Mouse (Mus musculus): ENCODE data around the gene Ccser1. TPM values are rescaled to one million over a fixed set of nuclear protein-coding genes. Genes with fewer than 3 reads are reported as not detected.

The Ccser1 gene
- polyA plus RNA-seq, 1 experiment from 2014 or later = 6.6 TPM

GRCm38 (mm10) chr6:61430881-61431725 is 251.0 kb downstream of the Ccser1 start:
- Histone ChIP-seq H3K4me3 (ENCODE audit: low read depth, low read length) (no peak overlapping the region), H3K4me2 (replicated peaks; ENCODE audit: low read depth) (no peak overlapping the region), H3K4me1 (replicated peaks; ENCODE audit: control insufficient read depth, insufficient read depth, low read length) (no peaks in the 10 kb centered on the region; the same call in 1 of the 2 replicates), H3K36me3 (ENCODE audit: control insufficient read depth, insufficient read depth) (no peaks in the 10 kb centered on the region), H3K9me3 (ENCODE audit: control insufficient read depth) (no peaks in the 10 kb centered on the region), H3K9ac (ENCODE audit: low read depth, low read length) (no peak overlapping the region), H3K27ac (ENCODE audit: low read depth, low read length) (no peak overlapping the region), H3K27me3 (replicated peaks; ENCODE audit: control insufficient read depth, insufficient read depth, low read length) (no peaks in the 10 kb centered on the region)
- 41% methylated on average over 5 of the region's 5 CpGs for WGBS
- no peak for ATAC-seq
- no peak for TF ChIP-seq CTCF (IDR thresholded peaks at IDR 0.05; ENCODE audit: low read depth)

- Histone ChIP-seq H3K4me3 (ENCODE audit: low read depth, low read length) (no peak overlapping the region), H3K9ac (ENCODE audit: low read depth, low read length) (no peak overlapping the region), H3K4me1 (replicated peaks; ENCODE audit: control insufficient read depth, insufficient read depth, low read length) (no peaks in the 10 kb centered on the region; the same call in 1 of the 2 replicates), H3K4me2 (replicated peaks; ENCODE audit: low read depth) (no peak overlapping the region), H3K27ac (ENCODE audit: low read depth, low read length) (no peak overlapping the region), H3K36me3 (ENCODE audit: control insufficient read depth, insufficient read depth) (no peaks in the 10 kb centered on the region), H3K9me3 (ENCODE audit: control insufficient read depth) (no peaks in the 10 kb centered on the region), H3K27me3 (replicated peaks; ENCODE audit: control insufficient read depth, insufficient read depth, low read length) (no peaks in the 10 kb centered on the region)
- no peak for TF ChIP-seq CTCF (IDR thresholded peaks at IDR 0.05; ENCODE audit: low read depth)
- WGBS = 79% methylated on average over 2 of the region's 2 CpGs
- ATAC-seq = no peak
Measured at GRCm38 (mm10) chr6:61431726-61431984, 251.5 kb downstream of the Ccser1 start.

- H3K36me3 ChIP-seq (ENCODE audit: control insufficient read depth, insufficient read depth) = no peaks in the 10 kb centered on the region
- H3K9me3 ChIP-seq (ENCODE audit: control insufficient read depth) = no peaks in the 10 kb centered on the region
- ATAC-seq = no peak
- H3K4me3 ChIP-seq (ENCODE audit: low read depth, low read length) = no peak overlapping the region
- no peak overlapping the region for H3K9ac ChIP-seq (ENCODE audit: low read depth, low read length)
- H3K27me3 ChIP-seq (replicated peaks; ENCODE audit: control insufficient read depth, insufficient read depth, low read length) = no peaks in the 10 kb centered on the region
- WGBS = 63% methylated on average over 3 of the region's 3 CpGs
- H3K27ac ChIP-seq (ENCODE audit: low read depth, low read length) = no peak overlapping the region
- no peak overlapping the region for H3K4me2 ChIP-seq (replicated peaks; ENCODE audit: low read depth)
- TF ChIP-seq CTCF (IDR thresholded peaks at IDR 0.05; ENCODE audit: low read depth) = no peak
- H3K4me1 ChIP-seq (replicated peaks; ENCODE audit: control insufficient read depth, insufficient read depth, low read length) = no peaks in the 10 kb centered on the region; the same call in 1 of the 2 replicates
Measured at GRCm38 (mm10) chr6:61432167-61432566, 252.0 kb downstream of the Ccser1 start.

GRCm38 (mm10) chr6:61432703-61433102 is 252.6 kb downstream of the Ccser1 start:
- Histone ChIP-seq H3K9me3 (ENCODE audit: control insufficient read depth) (no peaks in the 10 kb centered on the region), H3K4me1 (replicated peaks; ENCODE audit: control insufficient read depth, insufficient read depth, low read length) (no peaks in the 10 kb centered on the region; the same call in 1 of the 2 replicates), H3K27ac (ENCODE audit: low read depth, low read length) (no peak overlapping the region), H3K27me3 (replicated peaks; ENCODE audit: control insufficient read depth, insufficient read depth, low read length) (no peaks in the 10 kb centered on the region), H3K9ac (ENCODE audit: low read depth, low read length) (no peak overlapping the region), H3K4me3 (ENCODE audit: low read depth, low read length) (no peak overlapping the region), H3K36me3 (ENCODE audit: control insufficient read depth, insufficient read depth) (no peaks in the 10 kb centered on the region), H3K4me2 (replicated peaks; ENCODE audit: low read depth) (no peak overlapping the region)
- TF ChIP-seq CTCF (IDR thresholded peaks at IDR 0.05; ENCODE audit: low read depth) = no peak
- 51% methylated on average over 3 of the region's 3 CpGs for WGBS
- ATAC-seq = no peak

GRCm38 (mm10) chr6:61438165-61438564 is 258.0 kb downstream of the Ccser1 start:
- no peak for TF ChIP-seq CTCF (IDR thresholded peaks at IDR 0.05; ENCODE audit: low read depth)
- H3K27ac ChIP-seq (ENCODE audit: low read depth, low read length) = no peak overlapping the region
- no peaks in the 10 kb centered on the region for H3K9me3 ChIP-seq (ENCODE audit: control insufficient read depth)
- H3K27me3 ChIP-seq (replicated peaks; ENCODE audit: control insufficient read depth, insufficient read depth, low read length) = no peaks in the 10 kb centered on the region
- no peak overlapping the region for H3K9ac ChIP-seq (ENCODE audit: low read depth, low read length)
- no peak overlapping the region for H3K4me3 ChIP-seq (ENCODE audit: low read depth, low read length)
- no peak overlapping the region for H3K4me2 ChIP-seq (replicated peaks; ENCODE audit: low read depth)
- no peaks in the 10 kb centered on the region for H3K4me1 ChIP-seq (replicated peaks; ENCODE audit: control insufficient read depth, insufficient read depth, low read length)
- ATAC-seq = no peak
- H3K36me3 ChIP-seq (ENCODE audit: control insufficient read depth, insufficient read depth) = no peaks in the 10 kb centered on the region

- TF ChIP-seq CTCF (IDR thresholded peaks at IDR 0.05; ENCODE audit: low read depth) = no peak
- Histone ChIP-seq H3K9ac (ENCODE audit: low read depth, low read length) (no peak overlapping the region), H3K4me2 (replicated peaks; ENCODE audit: low read depth) (no peak overlapping the region), H3K4me3 (ENCODE audit: low read depth, low read length) (no peak overlapping the region), H3K36me3 (ENCODE audit: control insufficient read depth, insufficient read depth) (no peaks in the 10 kb centered on the region), H3K4me1 (replicated peaks; ENCODE audit: control insufficient read depth, insufficient read depth, low read length) (no peaks in the 10 kb centered on the region), H3K27ac (ENCODE audit: low read depth, low read length) (no peak overlapping the region), H3K27me3 (replicated peaks; ENCODE audit: control insufficient read depth, insufficient read depth, low read length) (no peaks in the 10 kb centered on the region), H3K9me3 (ENCODE audit: control insufficient read depth) (no peaks in the 10 kb centered on the region)
- no peak for ATAC-seq
- WGBS = 93% methylated on average over 2 of the region's 2 CpGs
Measured at GRCm38 (mm10) chr6:61471371-61472152, 291.4 kb downstream of the Ccser1 start.

Data from intestine, postnatal 0 days (tissue).